Mouse (Mus musculus): ENCODE results near the gene Capn2.

Gene Capn2

DNA sequence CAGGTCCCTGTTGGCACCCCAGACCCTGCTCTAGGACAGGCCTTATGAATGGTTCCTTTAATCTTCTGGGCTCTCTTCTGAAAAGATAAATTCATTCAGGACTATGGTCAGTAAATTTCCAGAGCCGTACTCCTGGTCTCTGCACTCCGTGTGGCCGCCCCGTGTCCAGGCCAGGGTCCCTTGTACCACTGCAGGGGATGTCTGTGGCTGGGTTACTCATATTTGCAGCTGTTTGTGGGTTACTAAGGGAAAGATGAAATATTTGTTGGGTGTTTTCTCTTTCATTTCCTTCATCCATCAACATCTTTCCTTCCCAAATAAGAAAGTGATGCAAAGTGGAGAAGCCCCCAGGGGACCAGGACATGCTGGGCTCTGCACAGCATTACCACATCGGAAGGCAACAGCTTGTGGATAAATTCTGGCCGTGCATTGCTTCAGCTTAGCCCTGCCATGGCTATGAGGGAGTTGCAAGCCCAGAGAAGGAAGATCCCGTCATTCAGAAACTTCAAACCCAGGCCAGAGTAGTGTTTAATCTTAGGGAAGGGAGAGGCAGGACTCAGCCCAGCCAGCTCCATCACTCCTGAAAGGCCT, 15.5 kb downstream of the Capn2 start:
- no peak for DNase-seq (ENCODE audit: extremely low spot score)

DNA sequence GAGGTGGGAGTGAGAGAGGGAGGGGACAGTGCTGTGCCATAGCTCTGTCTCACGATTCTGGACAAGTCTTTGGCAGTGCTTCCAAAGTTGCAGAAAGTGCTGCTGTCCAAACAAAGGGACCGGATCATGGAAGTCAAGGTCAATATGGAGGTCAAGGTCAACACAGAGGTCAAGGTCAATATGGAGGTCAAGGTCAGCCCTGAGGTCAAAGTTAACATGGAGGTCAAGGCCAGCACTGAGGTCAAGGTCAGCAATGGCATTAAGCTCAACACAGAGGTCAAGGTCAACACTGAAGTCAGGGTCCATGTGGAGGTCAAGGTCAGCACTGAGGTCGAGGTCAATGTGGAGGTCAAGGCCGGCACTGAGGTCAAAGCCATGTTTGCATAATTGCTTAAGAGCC, 16.6 kb downstream of the Capn2 start:
- DNase-seq (ENCODE audit: extremely low spot score): no peak

DNA sequence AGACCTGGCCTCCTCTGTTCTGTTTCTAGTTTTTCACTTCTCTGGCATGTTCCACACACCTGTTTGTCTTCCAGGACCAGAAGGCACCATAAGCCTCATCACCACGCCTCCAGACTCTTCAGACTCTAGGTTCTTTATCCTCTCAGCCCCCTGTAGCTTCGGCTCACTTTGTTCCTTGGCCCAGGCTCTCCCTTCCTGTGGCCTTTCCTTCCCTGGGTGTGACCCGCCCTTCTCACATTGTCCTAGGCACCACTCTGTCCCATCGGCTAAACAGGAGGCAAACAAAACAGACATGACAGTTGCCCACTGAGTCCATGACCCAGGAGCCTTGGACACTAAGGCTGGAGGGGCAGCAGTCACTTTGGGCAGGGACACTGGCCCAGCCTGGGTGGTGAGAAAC, 17.2 kb downstream of the Capn2 start:
- DNase-seq (ENCODE audit: extremely low spot score): no peak

DNA sequence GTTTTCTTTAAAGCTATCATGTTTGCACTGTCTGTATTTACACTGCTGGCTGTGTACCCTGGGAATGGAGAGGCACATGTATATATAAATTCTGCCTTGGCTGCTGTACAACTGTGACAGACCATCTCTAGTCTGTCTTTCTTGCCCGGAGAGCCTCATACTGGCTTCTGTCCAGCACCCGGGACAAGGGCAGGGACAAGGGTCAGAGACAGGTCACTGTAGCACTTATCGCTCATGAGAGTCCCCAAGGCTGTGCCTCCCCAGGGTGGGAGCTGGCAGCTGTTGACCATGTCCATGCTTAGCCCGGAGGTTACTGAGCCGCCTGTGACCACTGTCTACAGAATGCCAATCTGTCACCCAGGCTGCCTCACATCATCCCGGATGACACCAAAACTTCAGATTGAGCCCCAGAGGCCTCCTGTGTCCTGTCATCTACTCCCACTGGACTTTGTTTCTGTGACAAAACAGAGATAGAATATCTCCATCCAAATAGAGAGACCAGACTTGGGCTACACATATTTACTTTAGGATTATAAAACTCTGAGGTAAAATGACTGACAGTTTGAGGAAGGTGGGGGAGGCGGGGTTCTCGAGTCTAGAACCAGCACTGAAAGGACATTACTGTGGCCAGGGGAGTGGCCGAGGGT, 17.8 kb downstream of the Capn2 start:
- no peak for DNase-seq (ENCODE audit: extremely low spot score)

DNA sequence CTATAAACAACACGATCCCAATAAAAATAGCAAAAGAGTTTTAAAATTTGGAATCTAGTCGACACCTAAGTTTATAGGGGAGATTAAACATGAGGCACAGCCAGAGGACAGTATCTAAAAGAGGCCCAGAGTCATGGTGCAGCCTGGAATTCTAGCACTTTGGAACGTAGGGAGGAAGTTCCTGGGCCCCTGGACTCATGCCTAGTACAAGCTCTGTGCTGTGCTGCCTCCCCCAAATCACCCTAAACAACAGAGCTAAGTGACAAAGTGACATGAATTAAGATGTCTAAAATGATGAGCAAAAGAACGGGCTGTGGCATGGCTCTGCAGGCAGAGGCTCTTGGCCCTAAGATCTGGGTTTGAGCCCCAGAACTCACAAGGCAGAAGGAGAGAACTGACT, 19.7 kb downstream of the Capn2 start:
- no peak for DNase-seq (ENCODE audit: extremely low spot score)

DNA sequence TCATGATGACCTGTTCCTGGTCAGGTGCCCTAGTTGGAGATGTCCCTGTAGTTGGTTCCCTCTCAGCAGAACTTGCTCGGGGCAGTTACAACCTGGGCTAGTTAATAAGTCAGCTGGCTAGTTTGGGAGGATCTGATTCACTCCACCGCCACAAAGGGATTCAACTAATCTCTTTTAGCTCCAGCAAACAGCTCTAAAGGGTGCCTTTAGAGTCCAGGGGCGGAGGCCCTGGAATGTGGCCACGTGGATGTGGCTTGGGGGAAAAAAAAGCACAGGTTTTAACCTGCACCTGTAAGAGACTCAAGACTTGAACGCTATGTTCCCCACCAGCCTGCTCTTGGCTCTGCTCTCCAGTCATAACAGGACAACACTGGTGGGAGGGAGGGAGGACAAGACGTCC, 20.7 kb downstream of the Capn2 start:
- DNase-seq (ENCODE audit: extremely low spot score): no peak

DNA sequence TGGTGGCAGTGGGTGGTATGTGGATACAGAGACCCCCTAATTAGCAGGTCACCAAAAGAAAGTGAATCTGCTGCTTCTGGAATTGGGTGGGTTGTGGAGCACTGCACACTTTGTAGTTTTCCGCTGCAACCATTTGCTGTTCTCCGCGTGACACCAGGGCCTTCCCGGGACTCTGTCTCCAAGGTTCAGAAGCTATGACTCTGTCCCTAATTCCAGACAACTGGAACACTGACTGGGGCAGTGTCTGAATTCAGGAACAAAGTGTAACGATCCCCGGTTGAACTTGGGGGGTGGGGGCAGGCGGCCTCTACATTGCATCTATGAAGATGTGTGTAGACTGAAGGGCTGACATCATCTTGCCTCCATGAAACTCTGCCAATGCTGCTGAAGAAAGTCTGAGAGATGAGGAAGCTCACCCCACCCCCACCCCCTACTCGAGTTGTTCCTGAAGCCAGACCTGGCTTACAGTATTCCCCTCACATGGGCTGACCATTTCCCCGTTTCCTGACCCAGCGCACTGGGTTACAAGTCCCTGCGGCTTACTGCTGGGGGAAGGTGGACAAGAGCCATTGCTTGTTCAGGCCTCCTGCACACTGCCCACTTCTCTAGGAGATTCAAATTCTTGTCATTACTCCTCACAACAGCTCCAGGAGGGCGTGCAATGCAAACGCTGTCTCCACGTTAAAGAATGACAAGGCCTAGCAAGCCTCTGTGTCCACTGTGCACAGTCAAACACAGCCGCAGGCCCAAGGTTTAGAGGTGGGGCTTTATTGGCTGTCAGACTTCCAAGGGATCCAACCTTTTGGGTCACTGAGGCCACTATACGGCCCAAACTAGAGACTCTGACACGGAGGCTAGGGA, 22.9 kb downstream of the Capn2 start:
- no peak for DNase-seq (ENCODE audit: extremely low spot score)

DNA sequence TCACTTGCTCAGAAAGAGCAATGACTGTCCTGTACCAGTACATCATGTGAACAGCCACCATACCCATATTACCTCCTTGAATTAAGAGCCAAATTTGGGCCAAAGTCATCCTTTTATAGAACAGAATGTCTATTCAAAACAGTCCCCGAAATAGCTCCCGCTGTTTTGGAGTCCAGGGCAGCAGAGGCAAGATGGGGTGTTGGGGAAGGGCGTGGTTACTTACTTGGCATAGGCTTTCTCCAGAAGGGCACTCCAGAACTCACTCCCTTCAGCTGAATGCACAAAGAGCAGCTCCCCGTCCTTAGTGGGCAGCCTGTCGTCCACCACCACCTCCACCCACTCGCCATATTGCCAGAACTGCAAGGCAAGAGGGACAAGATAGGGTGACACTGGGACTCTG, 25.6 kb downstream of the Capn2 start:
- no peak for DNase-seq (ENCODE audit: extremely low spot score)

DNA sequence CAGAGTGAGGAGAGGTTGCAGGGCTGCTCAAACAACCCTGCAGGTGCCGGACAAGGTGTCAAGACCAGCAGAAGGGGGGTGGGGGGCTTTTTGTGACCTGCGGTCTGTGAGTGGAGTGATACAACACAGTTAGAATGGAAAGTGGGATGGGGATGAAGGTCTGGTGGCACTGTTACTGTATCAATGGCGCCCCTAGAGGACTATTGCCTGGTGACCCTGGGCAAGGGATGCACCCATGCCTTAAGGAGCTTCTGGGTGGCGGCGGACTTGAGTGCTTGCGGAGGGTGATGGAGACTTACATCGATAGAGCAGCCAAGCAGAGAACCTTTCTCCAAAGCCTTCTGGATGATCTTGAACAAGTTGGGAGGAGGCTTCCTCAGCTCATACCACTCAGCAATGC, 26.8 kb downstream of the Capn2 start:
- no peak for DNase-seq (ENCODE audit: extremely low spot score)

DNA sequence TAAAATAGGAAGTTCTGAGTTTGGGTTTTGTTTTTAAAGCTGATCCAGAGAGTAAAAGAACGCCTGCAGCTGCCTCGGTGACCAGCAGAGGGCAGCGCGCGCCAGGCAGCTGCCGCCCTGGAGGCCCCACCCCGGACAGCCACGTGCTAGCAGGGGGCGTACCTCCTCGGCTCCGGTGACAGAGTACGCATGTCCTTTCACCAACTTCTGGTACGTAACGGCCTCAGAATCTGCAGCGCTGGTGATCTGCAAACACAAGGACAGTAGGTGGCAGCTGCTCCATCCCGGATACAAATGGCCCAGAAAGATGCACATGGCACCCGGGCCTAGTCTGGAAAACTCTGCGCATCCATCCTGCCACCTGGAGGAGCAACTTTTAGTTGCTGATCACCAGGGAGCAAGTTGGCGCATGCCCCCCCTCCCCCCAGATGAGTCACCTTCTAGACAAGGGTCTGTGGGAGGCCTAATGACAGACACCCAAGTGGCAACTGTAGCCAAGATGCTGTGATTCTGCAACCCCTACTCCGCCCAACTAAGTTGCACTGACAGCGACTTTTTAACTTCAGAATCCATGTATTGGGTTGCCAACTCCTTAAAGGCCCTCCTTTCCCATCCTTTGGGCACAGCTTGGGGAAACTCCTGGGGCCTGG, 27.5 kb downstream of the Capn2 start:
- DNase-seq (ENCODE audit: extremely low spot score): peak; percentile 88

DNA sequence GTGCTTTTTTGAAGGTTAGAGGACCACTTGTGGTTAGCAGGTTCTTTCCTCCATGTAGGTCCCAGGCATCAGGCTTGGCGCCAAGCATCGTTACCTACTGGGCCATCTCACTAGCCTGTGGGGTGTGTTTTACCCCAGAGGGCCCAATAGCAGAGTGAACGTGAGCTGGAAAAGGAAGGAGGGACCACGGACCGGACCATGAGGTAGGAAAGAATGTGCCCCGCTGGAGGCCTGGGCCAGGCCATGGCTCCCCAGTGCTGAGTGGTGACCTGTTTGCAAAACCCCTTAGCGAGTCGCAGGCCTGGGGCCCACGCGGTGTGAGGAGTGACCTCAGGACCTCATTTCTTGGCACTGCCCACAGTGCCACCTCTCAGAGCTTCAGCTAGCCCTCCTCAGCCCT, 28.9 kb downstream of the Capn2 start:
- no peak for DNase-seq (ENCODE audit: extremely low spot score)

DNA sequence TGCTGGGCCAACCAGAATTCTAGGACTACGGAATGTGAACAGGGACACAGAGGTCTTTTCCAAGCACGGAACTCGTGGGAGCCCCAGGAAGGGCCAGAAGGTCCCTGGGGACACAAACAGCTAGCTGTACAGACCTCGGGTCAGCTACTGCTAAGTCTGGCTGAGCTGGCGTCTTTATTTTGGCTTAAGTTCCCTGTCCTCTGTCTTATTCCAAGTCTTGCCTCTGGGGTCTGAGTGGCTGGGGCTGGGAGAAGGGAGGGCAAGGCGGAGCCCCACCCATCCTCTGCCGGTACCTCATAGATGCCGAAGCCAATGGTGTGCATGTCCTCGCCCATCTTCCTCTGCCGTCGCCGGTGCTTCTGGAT, 33.5 kb downstream of the Capn2 start:
- DNase-seq (ENCODE audit: extremely low spot score): no peak

DNA sequence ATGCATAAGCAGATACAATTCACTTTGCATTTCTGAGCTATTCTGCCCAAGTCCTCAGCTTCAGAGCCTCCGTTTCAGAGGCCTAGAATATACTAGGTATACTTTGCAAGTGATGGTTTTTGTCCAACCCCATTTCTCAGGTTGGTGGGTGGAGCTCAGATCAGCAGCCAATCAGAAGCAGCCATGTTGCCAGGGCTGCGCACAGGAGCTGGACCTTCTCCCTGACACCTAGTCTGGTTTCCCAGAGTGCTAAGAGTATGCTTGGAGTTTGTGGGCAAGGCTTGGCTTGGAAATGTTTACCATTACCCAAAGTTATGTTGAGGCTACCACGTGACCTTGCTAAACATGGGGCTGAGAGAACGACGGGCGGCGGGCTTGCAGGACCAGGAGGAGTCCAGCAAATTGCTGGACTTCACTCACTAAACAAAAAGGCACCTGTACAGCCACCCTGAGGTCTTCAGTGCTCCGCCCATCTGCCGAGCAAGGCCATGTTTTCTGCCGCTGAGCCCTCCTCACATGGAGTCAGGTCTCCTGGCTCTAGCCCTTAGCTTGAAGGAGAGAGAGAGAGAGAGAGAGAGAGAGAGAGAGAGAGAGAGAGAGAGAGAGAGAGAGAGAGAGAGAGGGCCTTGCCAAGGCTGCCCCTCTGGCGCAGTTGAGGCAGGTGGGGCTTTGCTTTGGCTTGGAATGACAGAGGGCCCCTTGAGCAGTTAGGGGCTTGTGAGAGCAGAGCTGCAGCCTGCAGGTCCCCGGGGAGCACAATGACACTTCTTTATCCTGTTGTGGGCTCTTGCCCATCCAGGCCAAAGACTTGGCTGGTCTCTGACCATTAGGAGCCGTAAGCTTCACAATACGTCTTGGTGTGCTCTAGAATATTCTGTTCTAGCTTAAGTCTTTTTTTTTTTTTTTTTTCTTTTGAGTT, 34.2 kb downstream of the Capn2 start:
- no peak for DNase-seq (ENCODE audit: extremely low spot score)

DNA sequence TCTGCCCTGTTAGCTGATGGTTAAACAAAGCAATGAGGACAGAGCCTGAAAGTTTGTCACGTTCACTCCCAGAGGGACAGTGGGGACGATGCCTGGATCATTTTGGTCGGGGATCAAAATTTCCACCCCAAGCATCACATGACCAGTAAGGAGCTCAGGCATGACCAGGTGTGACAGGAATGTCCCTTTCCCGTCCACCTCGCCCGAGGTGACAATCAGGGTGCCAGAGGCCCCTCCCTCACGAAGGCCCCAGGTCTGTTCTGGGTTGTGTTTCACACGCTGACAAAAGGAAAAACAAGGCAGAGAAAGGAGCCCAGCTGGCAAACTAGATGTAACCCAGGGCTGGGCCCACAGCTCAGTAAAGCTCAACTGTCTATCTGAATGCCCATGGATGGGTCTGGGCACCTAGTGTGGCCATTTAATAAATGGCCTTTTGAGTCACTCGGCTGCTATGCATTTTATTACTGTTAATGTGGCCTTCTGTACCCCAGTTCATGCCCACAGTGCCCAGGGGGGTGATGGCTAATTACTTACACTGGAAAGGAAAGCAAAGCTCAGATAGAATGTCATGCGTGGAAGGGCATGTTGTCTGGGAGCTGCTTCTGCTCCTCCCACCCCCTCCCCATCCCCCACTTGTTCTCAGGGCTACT, 35.6 kb downstream of the Capn2 start:
- no peak for DNase-seq (ENCODE audit: extremely low spot score)

DNA sequence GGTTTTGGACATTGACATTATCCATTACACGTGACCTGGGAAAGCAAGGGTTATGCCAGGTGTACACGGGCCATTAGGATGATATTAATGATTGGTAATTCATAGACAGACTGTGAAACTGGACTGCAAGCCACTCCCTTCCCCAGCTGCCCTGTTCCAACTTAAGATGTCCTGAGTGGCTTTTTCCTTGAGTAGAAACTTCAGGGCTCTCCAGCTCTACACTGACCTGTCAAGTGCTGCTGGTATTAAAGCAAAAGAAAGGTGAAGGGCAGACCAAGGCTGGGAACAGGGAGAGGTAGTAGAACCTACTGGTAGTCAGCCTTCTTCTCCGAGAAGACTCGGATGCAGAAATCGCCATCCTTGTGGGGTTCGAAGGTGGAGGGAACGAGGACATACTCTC, 36.3 kb downstream of the Capn2 start:
- DNase-seq (ENCODE audit: extremely low spot score): no peak

DNA sequence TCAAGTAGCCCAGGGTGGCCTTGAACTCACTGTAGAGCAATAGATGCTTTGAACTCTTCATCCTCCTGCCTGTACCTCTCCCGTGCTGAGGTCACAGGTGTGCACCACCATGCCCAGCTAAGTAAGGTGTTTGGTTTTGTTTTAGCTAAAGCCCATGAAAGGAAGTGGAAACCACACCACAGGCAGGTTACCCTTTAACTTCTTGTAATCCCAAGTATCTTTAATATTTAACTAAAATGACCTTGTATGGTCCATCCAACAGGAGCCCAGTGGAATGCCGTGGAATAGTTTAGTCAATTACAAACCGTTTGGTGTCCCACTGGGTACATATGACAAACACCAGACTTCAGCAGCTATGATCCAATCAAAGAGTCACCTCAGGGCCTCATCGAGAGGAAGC, 38.5 kb downstream of the Capn2 start:
- no peak for DNase-seq (ENCODE audit: extremely low spot score)

DNA sequence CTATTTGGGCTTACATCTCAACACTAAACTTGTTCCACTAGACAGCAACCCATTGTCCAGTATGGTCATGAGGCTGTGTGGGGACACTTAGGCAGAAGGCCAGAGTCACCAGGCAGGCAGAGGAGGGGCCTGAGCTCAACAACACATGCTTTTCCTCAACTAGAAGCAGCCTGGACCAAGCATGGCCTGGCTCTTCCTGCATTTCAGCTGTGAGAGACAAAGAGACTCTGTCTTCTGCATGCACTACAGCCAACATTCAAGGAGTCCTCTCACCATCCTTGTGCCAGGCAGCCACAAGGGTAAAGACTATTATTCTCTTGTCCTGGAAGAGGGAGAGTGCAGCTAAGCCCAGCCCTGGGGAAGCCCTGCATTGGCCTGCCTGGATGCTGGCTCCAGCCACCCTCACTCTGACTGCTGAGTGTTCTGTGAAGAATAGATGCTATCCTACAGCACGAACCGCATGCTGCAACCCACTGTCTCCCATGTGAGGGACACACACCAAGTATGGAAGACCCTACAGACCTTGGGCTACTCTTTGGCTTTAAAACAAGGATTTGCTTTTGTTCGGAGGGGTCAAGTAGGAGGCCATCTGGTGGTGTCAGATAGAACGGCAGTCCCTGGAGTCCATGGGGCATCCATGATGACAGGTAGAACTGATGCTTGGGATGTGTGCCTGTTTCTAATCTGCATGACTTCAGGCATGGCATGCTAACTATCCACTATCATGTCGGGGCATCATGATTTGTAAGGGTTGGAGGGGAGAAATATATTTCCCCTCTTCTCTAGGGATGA, 42.2 kb downstream of the Capn2 start:
- no peak for DNase-seq (ENCODE audit: extremely low spot score)

DNA sequence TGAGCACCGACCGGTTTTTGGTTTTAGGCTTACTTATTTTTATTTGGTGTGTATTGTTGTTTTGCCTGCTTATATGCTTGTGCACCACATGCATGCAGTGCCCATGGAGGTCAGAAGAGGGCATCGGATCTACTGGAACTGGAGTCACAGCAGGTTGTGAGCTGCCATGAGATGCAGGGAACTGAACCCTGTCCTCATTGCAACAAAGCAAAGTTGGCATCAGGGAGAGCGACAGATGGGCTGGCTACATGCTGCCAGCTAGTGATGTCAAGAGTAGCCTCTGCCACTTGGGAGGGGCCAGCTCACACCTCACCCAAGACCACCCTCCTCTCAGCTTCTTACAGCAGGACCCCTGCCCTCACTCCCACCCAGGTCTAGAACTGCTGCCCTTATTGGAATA, 51.4 kb downstream of the Capn2 start:
- DNase-seq (ENCODE audit: extremely low spot score): no peak

DNA sequence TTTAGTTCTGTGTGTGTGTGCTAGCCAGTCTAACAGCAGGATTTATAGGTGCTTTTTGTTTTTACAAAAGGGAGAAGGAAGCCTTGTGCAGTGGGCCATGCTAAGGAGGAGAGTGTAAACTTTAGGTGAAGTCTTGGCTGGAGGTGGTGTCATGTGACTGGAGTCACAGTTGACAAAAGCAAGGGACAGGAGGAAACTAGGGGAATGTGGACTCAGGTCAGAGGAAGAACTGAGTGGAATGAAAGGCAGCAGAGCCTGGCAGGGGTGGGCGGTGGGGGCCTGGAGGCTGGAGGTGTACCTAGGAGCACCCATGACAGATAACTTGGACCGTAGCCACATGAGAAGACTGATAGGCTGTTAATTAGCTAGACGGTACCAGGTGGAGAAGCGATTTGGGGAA, 52.1 kb downstream of the Capn2 start:
- no peak for DNase-seq (ENCODE audit: extremely low spot score)

DNA sequence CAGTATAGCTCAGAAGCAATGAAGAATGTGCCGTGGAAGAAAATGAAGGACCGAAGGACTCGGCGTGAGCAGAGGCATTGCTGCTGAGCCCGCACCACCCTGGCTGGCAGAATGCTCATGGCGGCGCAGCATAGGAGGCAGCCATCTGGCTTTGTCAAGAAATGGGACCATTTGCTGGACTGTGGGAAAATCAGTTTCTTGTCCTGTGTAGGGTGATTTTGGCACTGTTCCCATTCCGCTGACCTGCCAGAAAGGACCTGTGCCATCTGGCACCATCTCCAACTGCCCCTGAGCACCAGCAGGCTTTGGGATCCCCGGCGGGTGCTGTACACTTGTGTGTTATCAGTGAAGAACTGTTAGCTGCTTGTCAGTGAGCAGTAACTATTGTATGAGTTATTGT, 55.6 kb downstream of the Capn2 start:
- no peak for DNase-seq (ENCODE audit: extremely low spot score)

Measured in embryo, embryonic 9.5 days (tissue).